Mouse (Mus musculus) layer of hippocampus, adult 9-11 months (tissue): ENCODE measurements around the gene Chil4.
"Not testable (repeated sequence)": the region's sequence is repeated elsewhere in the genome, so short reads cannot be mapped to it uniquely, and the experiment has no call there.

Experiments
- DNase-seq: peaks from one replicate; pipeline ENCODE4 v3.0.0; 2022

Chil4 gene

DNA sequence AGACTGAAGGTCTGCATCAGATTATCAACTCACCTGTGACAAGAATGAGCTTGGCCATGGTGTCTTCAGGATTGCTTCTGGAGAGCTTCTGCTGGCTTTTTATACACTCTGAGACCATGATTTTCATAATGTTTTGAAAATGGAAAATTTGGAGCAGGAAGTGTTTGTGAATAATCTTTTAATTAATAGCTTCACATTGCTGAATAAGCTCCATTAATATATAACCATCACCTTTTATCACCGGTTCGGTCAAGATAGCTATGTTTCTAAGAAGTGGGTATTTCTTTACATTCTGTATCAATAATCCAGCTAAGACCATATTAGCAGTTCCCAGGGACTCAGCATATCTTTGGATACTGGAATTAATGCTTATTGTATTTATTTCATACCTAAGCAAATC lies at the start of gene Chil4:
Gene Chil4, minus strand, starts transcription at position 101 of the 400 bp plus-strand sequence.
- DNase-seq, result no peak

DNA sequence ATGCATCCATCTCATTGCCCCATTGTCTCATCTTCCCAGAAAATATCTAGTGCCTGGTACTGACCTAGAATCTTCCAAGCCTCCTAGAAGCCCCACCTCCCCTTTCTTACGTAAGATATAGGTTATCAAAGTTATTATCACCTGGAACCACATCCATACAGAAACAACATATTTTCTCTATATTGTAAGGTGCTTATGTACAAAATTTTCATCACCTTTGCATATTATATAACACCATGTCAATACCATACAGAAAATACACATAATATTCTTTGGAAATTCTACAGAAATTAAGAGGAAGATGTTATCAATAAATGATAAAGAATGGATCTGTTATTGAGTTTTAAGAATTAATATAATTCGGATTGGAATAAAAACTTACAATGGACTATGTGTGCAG lies 46.5 kb upstream of the Chil4 start:
- no peak for DNase-seq

DNA sequence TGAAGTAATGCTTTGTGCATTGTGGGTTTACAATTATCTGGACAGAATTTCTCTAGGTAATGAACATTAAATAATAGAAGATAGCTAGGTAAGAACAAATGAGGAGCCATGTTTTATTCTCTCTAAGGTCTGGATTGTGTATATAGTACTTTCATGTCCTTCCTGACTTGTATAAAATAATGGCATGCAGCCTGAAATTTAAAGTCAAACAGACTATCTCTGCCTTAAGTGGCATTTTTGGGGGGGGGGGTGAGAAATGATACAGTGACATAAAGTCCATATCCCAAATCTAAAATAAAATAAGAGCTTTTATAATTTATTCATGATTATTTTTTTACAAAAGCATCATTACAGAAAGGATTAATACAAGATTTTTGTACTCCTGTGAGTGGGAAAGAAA lies 45.5 kb upstream of the Chil4 start:
- DNase-seq, result no peak

- not testable (repeated sequence) for DNase-seq
Observed at GRCm38 (mm10) chr3:106257076-106257475, 37.8 kb upstream of the Chil4 start.

DNA sequence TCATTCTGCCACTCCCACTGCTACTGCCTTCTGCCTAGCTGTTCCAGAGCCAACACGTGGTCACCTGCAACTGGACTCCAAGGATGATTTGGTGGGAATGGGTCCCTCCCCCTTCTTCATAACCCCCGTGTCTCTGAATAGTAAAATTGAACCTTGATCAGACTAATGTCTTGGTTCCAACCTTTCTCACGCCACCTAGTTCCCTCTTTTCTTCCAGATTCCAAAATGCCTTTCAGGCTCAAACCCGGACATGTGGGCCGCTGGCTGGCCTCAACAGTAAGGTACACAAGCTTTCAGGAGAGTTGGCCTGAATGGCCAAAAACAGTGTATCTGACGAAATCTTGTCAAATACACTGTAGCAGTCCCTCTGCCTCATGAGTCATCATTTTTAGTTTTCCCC lies 33.4 kb upstream of the Chil4 start:
- DNase-seq, result no peak

DNA sequence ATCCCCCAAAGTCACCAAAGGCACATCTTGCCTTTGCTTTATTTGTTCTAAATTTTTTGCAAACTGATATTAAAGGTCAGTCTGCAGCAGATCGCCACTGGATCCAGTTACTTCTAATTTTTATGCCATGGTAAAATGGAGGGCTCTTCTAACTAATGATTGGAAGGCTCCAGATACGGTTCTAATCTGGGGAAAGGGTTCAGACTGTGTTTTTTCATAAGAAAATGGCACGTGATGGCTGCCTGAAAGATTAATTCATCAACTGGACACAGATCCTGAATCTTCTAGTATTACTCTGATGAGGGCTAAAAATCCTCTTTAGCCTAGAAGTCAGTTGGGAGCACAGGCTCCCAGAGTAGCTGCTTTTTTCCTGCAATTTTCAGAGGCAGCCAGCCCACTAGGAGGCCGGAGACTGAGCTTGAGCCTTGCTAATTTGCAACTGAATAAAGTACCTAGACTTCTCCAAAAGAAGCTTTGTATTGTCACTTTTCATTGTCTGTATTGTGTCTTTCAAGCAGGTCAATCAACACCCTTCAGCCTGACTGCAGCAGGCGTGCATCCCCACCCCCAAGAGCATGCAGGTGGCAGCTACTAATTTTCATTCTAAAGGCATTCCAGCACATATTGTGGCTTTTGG lies 31.6 kb upstream of the Chil4 start:
- not testable (repeated sequence) for DNase-seq

DNA sequence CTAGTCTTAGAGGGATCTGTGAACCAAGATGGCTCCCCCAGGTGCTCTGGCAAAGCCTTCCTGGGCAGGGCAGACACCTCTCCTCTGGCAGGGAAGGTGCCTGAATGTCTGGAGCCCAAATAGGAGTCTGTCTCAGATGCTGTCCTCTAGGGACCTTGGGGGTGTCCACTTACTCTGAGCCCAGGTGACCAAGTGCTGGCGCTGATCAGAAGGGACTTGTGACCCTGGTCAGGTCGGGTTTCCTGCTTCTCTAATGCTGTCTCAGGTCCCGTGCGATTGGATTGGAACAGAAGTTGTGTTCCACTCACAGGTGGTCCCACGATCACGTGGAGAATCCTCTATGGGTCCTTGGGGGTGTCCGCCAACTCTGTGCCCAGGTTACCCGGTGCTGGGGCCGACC lies 28.1 kb upstream of the Chil4 start:
- DNase-seq, result not testable (repeated sequence)

GRCm38 (mm10) chr3:106240210-106240609 lies 20.9 kb upstream of the Chil4 start:
- not testable (repeated sequence) for DNase-seq

- no peak for DNase-seq
Observed at GRCm38 (mm10) chr3:106239196-106239791, 20.0 kb upstream of the Chil4 start.

DNA sequence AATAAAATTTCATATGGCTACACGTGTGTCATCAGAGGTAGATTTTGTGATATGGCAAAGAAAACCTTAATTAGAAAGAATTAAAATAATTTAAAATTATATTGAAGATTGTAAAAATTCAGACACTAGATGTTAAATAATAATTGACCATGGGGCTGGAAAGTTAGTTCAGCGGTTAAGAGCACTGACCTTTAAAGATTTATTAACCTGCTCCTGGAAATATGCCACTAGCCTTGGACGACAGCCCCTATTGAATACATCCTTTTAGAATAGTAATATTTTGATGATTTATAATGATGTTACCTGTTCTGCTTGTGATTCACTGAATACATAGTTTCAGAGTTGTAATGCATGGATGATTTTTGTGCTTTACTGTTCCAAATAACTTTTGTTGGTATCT lies 4.1 kb upstream of the Chil4 start:
- not testable (repeated sequence) for DNase-seq

- DNase-seq, result no peak
Observed at GRCm38 (mm10) chr3:106221625-106222265, 2.4 kb upstream of the Chil4 start.

DNA sequence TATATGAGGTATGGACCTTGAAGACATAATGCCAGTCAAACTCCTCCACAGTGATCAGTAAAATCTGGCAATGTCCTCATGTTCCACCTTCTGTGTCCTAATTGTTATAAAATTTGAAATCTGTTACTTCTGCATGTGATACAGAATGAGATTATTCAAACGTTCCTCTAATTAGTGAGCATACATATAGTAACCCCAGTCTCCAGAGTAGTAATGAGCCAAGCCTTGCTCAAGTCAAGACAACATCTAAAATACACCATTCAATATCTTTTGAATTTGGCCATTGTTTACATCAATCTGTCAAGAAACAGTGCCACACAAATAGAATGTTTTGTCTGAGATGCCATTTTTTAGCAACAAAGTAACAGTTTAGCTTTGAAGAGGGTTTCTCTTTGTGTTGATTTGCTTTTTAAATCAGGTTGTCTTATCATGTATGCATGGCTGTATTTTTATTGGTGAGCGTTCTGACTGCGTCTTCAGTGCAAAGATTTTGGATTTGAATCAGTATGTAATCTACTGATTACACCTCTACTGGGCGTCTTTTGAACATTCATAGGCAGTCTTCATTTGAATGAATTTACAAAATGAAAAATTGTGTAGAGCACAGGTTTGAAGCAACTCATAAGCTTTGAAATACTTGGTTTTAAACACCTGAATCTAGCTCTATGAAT lies 888 bp downstream of the Chil4 start:
- DNase-seq, result not testable (repeated sequence)

GRCm38 (mm10) chr3:106198030-106198429 lies 21.3 kb downstream of the Chil4 start:
- DNase-seq, result not testable (repeated sequence)

- DNase-seq, result not testable (repeated sequence)
Observed at GRCm38 (mm10) chr3:106197246-106197645, 22.1 kb downstream of the Chil4 start.

DNA sequence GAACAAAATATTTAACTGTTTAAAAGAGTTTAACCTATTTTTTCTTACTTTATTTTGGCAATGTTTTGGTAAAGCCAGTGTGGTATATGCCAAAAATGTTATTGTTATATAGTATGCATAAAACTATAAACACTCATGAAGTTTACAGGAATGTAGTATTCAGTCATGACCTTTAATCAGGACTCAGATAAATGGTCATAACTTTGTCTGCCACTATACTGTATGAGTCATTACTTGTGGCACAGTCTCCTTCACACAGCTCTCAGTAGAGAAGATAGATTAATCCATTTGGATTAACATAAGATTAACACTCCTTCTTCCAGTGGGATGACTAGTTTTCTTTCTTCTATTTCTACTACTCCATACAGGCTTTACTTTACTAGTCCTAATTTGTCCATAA lies 23.0 kb downstream of the Chil4 start:
- DNase-seq, result no peak

DNA sequence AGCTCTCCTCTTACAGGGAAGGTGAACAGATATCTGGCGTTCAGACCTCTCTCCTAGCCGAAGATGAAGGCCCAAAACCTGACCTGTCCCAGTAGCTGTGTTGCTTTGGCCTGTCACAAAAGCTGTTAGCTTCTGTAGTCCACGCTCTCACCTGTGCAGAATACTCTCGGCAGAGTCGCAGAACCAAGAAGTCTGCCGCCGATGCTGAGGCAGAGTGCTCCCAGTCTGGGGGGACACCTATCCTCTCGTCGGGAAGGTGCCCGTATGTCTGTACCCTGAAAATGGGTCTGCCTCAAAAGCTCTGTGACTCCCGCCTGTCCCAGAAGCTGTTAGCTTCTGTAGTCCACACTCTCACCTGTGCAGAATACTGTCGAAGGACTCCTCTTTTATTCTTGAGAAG lies 23.8 kb downstream of the Chil4 start:
- DNase-seq, result no peak

DNA sequence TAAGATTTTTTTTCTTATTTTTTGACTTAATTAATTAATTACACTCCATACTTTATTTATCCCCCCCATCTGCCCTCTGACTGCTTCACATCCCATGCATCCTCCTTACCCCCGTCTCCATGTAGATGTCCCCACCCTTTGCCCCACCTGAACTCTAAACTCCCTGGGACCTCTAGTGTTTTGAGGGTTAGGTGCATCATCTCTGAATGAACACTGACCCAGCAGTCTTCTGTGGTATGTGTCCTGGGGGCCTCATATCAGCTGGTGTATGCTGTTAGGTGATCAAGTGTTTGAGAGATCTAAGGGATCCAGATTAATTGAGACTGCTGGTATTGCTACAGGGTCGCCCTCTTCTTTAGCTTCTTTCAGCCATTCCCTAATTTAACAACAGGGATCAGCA lies 31.3 kb downstream of the Chil4 start:
- no peak for DNase-seq

DNA sequence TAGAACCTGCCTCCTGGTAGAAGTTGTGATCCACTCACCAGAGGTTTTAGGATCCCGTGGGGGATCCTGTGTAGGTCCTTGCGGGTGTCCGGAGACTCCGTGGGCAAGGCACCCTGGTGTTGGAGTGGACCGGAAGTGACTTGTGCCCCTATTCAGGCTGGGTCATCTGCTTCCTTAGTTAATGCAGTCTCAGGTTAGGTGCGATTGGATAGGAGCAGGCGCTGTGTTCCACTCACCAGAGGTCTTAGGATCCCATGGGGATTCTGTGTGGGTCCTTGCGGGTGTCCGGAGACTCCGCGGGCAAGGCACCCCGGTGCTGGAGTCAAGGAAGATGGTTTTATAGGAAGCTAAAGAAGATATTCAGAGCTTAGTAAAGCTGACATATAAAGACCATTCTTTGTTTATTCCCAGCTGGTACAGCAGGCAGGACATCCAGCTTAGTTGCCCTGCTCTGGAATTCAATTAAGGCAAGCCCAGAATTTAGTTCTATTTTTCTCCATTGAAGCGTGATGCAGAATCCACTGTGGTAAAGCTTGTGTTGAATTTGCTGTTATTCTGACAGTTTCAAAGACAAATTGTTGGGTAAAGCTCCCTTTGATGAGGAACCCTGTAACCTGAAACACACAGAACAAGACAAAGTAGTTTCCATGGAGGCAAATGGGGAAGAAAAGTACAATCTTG lies 41.7 kb downstream of the Chil4 start:
- DNase-seq, result no peak

DNA sequence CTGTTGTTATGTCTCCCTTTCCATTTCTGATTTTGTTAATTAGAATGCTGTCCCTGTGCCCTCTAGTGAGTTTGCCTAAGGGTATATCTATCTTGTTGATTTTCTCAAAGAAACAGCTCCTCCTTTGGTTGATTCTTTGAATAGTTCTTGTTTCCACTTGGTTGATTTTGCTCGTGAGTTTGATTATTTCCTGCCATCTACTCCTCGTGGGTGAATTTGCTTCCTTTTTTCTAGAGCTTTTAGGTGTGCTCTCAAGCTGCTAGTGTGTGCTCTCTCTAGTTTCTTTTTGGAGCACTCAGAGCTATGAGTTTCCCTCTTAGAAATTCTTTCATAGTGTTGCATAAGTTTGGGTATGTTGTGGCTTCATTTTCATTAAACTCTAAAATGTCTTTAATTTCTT lies 44.3 kb downstream of the Chil4 start:
- DNase-seq, result not testable (repeated sequence)

GRCm38 (mm10) chr3:106172506-106172905 lies 46.8 kb downstream of the Chil4 start:
- DNase-seq, result not testable (repeated sequence)

DNA sequence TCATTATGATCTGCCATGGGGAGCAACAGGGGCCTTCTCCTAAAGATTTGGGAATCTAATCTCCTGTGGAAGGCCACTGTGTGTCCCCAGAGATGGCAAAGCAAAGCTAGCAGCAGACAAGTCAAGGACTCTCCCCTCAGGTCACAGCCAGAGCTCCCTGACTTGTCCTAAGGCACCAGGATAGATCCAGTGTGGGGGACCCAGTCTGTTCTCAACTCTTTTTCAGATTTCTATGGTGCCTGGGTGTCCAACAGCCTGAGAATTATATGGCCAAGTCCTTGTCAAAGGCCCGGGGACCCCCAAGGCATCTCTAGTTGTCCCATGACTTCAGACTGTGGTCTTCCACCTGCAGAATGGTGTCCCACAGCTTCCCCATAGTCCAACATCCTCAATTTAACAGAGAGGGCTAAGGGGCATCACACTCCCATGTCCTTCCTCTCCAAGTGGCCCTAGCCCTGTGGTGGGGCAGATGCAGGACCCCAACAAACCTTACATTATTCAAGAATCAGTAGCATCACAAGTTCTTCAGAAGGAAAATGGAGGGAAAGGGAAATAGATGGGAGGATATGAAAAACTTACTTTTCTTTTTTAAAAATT lies 48.1 kb downstream of the Chil4 start:
- no peak for DNase-seq

DNA sequence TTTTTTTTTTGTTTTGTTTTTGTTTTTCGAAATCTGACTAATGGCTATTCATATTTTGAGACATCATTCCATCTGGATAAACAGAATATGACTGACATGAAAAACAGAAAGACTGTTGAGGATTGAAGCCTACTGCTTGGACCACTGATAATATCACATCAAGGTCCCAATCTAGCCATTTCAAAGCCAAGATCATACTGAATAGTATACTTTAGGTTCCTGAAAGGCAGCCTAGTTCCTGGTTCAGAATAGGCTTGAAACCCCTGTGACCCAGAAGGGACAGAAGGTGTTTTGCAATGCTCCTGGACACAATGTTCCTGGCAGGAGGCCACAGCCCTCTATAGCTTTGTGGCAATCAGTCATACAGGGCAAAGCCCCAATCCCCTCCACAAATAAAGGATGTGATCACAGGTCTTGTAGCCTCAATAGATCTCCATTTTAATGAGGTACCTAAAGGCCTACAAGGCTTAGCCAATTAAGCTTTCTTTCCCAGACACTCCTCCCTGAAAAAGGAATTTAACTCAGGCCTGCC lies 48.7 kb downstream of the Chil4 start:
- DNase-seq, result no peak

- DNase-seq, result no peak
Observed at GRCm38 (mm10) chr3:106167464-106167863, 51.8 kb downstream of the Chil4 start, which contains the start of gene Chil3. Gene Chil3 (minus strand): TSS chr3:106167564.
